Mouse (Mus musculus) forebrain, embryonic 16.5 days (tissue): Measurements from ENCODE around the gene Nufip1. TPM values are rescaled to one million over a fixed set of nuclear protein-coding genes. Genes with fewer than 3 reads are reported as not detected.

Experiments
- ATAC-seq: fragments of 200-750 bp; cut with Nextera tagmentation; 2 replicates; pipeline ENCODE4 v1.8.0; 2017; ENCODE audit warnings: mild to moderate bottlenecking, moderate library complexity
- H3K27ac ChIP-seq: fragments of 300-500 bp; sonication (generic); 2 replicates; pipeline ENCODE4 v1.5.1; 2014; ENCODE audit warnings: low read length, control low read depth
- H3K27me3 ChIP-seq: fragments of 300-500 bp; sonication (generic); replicated peaks from 2 replicates; pipeline ENCODE4 v1.6.1; 2014; ENCODE audit warnings: low read length; ENCODE audit not compliant: control insufficient read depth, insufficient read depth
- H3K36me3 ChIP-seq: fragments of 300-500 bp; sonication (generic); 2 replicates; pipeline ENCODE4 v1.6.1; 2014; ENCODE audit not compliant: control insufficient read depth, insufficient read depth
- H3K4me1 ChIP-seq: fragments of 300-500 bp; sonication (generic); replicated peaks from 2 replicates; pipeline ENCODE4 v1.6.1; 2014; ENCODE audit warnings: low read length; ENCODE audit not compliant: control insufficient read depth, insufficient read depth
- H3K4me2 ChIP-seq: fragments of 300-500 bp; sonication (generic); 2 replicates; pipeline ENCODE4 v1.6.1; 2014; ENCODE audit warnings: mild to moderate bottlenecking, low read length, control low read depth
- H3K4me3 ChIP-seq: fragments of 300-500 bp; sonication (generic); replicated peaks from 2 replicates; pipeline ENCODE4 v1.5.1; 2014; ENCODE audit warnings: mild to moderate bottlenecking, low read length, control low read depth
- H3K9ac ChIP-seq: fragments of 300-500 bp; sonication (generic); replicated peaks from 2 replicates; pipeline ENCODE4 v1.6.1; 2014; ENCODE audit warnings: low read depth, low read length, control low read depth
- H3K9me3 ChIP-seq: fragments of 300-500 bp; sonication (generic); 2 replicates; pipeline ENCODE4 v1.6.1; 2016; ENCODE audit warnings: low read length; ENCODE audit not compliant: control insufficient read depth
- WGBS: fragments of 180-500 bp; shearing (Covaris S2); extraction: QIAGEN DNeasy Blood & Tissue Kit; methylation state at CpG from one replicate; pipeline ENCODE4 v1.1.7; 2014; 5-methylcytosine and 5-hydroxymethylcytosine counted together
- polyA plus RNA-seq: library from polyadenylated mRNA; unstranded; fragments of >200 nt; fragmentation: Nextera tagmentation; extraction: Ambion mirVana; gene quantifications from 2 replicates; pipeline ENCODE4 v1.2.1, GENCODE M21; 2015

Nufip1 gene
- polyA plus RNA-seq, 1 experiment from 2014 or later, result 15.4 TPM

DNA sequence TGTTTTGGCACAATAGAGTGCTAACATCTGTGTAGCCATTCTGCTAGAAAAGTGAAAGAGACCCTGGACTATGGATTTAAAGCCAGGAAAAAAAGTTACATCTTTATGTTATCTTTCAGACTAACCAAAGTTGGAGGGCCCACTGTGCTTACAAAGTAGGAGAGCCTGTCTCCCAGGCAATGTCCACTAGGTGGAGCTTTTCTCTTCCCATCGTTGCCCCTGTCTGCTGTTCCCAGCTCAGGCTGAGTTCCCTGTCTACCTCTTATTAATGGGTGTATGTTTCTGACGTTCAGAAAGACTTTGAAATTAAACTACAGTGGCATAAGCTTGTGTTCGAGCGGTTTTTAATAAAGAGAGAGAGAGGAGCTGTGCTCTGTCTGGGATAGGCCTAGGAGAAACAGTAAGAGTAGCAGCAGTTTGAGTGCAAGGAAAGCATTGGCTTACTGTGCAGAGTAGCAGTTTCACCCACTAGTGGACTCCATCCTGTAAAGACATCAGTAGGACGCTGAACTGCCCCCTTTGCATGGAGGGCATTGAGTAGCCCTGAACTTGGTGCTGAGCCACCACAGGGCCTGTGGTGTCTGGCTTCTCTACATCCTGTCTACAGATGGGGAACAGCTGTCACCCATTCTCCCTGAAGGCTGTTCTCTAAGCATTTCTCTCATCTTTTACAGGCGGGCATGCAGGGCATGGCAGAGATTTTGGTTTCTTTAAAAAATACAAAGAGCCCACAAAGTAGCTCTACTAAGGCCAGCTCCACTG is 11.4 kb downstream of the Nufip1 start:
- Histone ChIP-seq H3K36me3 (peaks cover 19% of the 10 kb centered on the region), H3K4me1 (no peaks in the 10 kb centered on the region), H3K27me3 (no peaks in the 10 kb centered on the region), H3K4me2 (no peak overlapping the region), H3K9ac (no peak overlapping the region), H3K27ac (no peak overlapping the region), H3K4me3 (no peak overlapping the region), H3K9me3 (no peaks in the 10 kb centered on the region)
- ATAC-seq, result peak; percentile 74
- 60% methylated on average over 6 of the region's 6 CpGs for WGBS

DNA sequence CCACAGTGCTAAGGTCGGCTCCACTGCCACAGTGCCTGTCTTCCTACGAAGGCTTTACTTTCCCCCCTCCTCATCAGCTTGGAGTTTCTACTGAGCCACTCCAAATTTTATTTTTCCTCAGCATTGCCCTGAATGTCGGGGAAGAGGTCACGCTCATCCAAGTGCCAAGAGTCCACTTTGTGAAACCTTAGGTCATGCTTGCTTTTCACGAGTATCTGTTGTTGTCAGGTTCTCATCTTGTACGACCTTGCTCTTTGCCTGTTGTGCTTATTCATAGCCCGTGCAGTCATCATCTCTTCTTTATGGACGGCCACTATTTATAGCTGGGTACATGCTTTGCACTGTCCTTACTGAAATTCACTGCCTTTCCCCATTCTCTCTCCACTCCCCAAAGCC is 12.0 kb downstream of the Nufip1 start:
- no peaks in the 10 kb centered on the region for H3K27me3 ChIP-seq
- no peaks in the 10 kb centered on the region for H3K9me3 ChIP-seq
- WGBS, result 96% methylated on average over 8 of the region's 8 CpGs
- no peak overlapping the region for H3K4me3 ChIP-seq
- no peak overlapping the region for H3K4me2 ChIP-seq
- no peaks in the 10 kb centered on the region for H3K4me1 ChIP-seq
- H3K9ac ChIP-seq, result no peak overlapping the region
- peaks cover 23% of the 10 kb centered on the region for H3K36me3 ChIP-seq
- ATAC-seq, result no peak
- H3K27ac ChIP-seq, result no peak overlapping the region

DNA sequence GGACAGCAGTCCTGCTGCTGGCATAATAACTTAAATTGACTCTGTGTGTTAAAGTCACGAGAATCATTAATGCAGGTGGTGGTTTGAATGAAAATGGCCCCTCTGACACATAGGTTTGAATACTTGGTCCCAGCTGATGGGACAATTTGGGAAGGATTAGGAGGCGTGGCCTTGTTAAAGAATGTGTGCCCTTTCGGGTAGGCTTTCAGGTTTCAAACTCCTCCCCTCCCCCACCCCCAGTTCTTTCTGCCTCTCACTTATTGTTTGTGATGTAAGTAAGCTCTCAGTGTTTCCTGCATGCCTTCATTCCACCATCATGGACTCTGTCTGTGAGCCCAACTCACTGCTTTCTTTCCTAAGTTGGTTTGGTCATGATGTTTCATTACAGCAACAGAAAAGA is 16.6 kb downstream of the Nufip1 start:
- peaks cover 31% of the 10 kb centered on the region for H3K36me3 ChIP-seq
- H3K9me3 ChIP-seq, result no peaks in the 10 kb centered on the region
- H3K27ac ChIP-seq, result no peak overlapping the region
- no peaks in the 10 kb centered on the region for H3K4me1 ChIP-seq
- no peak overlapping the region for H3K4me3 ChIP-seq
- H3K4me2 ChIP-seq, result no peak overlapping the region
- 78% methylated on average over 3 of the region's 3 CpGs for WGBS
- H3K9ac ChIP-seq, result no peak overlapping the region
- no peak for ATAC-seq
- H3K27me3 ChIP-seq, result no peaks in the 10 kb centered on the region

DNA sequence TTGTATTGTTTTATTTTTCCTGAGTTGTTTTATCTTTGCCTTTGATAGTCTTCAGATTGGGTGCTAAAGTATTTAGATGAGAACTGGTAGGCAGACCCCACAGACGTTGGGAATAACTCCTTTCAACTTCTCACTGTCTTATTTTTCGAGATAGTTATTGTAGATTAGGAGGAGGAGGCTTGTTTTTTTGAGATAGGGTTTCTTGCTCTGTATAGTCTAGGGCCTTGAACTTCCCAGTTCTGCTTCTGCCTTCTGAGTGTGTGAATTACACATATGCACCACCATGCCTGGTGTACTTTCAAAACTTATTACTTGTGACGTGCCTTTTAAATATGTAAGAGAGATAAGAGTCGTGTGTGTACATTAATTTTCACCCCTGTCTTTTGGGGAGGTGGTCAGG is 17.5 kb downstream of the Nufip1 start:
- Histone ChIP-seq H3K27me3 (no peaks in the 10 kb centered on the region), H3K4me1 (no peaks in the 10 kb centered on the region), H3K27ac (no peak overlapping the region), H3K36me3 (peaks cover 39% of the 10 kb centered on the region), H3K4me2 (no peak overlapping the region), H3K9ac (no peak overlapping the region), H3K9me3 (no peaks in the 10 kb centered on the region), H3K4me3 (no peak overlapping the region)
- WGBS, result 89% methylated on average over 4 of the region's 4 CpGs
- ATAC-seq, result no peak

DNA sequence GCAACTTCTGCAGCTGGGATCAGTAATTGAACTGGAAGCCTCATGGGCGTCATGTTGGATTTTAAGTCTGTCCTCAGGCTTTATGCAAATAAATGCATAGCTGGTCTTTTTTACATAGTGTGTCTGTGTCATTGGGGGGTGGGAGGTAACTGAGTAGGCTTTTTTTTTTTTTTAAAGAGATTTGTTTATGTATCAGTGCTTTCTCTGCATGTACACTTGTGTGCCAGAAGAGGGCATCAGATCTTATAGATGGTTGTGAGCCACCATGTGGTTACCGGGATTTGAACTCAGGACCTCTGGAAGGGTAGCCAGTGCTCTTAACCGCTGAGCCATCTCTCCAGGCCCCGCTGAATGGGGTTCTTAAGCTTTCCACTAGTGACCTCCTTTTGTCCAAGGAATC is 24.3 kb downstream of the Nufip1 start:
- H3K9me3 ChIP-seq, result no peaks in the 10 kb centered on the region
- H3K36me3 ChIP-seq, result peaks cover 33% of the 10 kb centered on the region
- WGBS, result 94% methylated on average over 4 of the region's 4 CpGs
- no peak overlapping the region for H3K9ac ChIP-seq
- H3K27ac ChIP-seq, result no peak overlapping the region
- H3K4me1 ChIP-seq, result no peaks in the 10 kb centered on the region
- H3K27me3 ChIP-seq, result no peaks in the 10 kb centered on the region
- H3K4me3 ChIP-seq, result no peak overlapping the region
- H3K4me2 ChIP-seq, result no peak overlapping the region
- ATAC-seq, result no peak

DNA sequence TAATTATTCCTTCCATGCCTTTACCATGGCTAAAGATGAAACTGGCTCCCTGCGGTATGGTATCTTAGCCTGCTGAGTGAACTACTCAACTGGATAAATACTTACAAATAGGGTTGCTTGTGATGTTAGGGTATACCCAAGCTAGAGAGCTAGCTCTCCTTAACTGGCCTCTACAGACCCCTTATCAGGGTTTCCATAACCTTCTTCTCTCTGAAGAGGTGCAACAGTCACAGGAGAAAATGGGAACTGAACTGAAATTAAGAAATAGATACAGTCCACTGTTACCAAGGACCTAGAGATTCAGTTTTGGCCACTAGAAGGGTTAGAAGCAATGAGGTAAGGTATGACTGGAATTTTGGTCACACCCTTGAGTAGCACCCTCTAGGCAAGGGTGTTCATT is 34.6 kb downstream of the Nufip1 start:
- Histone ChIP-seq H3K27ac (no peak overlapping the region), H3K27me3 (no peaks in the 10 kb centered on the region), H3K36me3 (no peaks in the 10 kb centered on the region), H3K4me3 (no peak overlapping the region), H3K4me2 (no peak overlapping the region), H3K4me1 (peaks cover 5% of the 10 kb centered on the region), H3K9me3 (no peaks in the 10 kb centered on the region), H3K9ac (no peak overlapping the region)
- no peak for ATAC-seq
- 100% methylated on average over 1 of the region's 1 CpGs for WGBS

DNA sequence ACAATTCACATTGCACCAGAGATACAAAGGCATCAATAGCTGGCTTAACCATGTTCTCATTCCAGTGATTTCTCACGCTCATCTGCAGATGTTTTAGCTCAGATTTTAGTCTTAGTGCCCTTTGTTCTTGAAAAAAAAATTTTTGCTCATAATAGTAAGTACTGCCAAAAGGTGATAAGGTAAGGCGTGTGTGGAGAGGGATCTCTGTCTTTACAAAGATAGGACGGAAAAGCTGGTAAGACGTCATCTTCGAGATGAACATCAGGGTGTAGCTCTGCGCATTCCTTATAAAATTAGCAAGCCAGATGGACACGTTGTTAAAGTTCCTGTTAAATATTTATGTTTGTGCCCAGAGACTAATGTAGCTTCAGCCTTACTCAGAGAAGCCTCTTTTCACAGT is 35.2 kb downstream of the Nufip1 start:
- Histone ChIP-seq H3K4me2 (no peak overlapping the region), H3K9ac (no peak overlapping the region), H3K9me3 (no peaks in the 10 kb centered on the region), H3K4me1 (peaks cover 11% of the 10 kb centered on the region), H3K27me3 (no peaks in the 10 kb centered on the region), H3K4me3 (no peak overlapping the region), H3K36me3 (no peaks in the 10 kb centered on the region), H3K27ac (no peak overlapping the region)
- 58% methylated on average over 7 of the region's 7 CpGs for WGBS
- no peak for ATAC-seq

DNA sequence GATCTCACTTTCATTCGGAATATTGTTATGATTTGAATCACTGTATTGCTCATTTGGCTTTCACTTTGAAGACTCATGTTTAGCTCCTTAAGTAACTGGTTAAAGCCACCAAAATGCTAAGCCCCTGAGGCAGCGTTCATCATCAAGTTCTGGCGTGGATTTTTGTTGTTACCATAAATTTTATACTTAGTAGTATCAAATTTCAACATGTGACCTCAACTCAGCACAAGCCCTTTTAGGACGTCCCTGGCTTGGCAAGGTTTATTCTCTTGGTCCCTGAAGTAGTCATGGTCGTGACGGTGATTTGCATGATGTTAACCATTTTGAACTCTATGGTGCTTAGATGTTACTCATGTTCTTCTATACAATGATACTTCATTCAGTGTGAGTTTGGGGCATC is 36.4 kb downstream of the Nufip1 start:
- Histone ChIP-seq H3K27me3 (no peaks in the 10 kb centered on the region), H3K4me1 (peaks cover 19% of the 10 kb centered on the region), H3K9ac (no peak overlapping the region), H3K4me2 (no peak overlapping the region), H3K27ac (no peak overlapping the region), H3K4me3 (no peak overlapping the region), H3K36me3 (no peaks in the 10 kb centered on the region), H3K9me3 (no peaks in the 10 kb centered on the region)
- WGBS, result 85% methylated on average over 6 of the region's 6 CpGs
- ATAC-seq, result no peak

DNA sequence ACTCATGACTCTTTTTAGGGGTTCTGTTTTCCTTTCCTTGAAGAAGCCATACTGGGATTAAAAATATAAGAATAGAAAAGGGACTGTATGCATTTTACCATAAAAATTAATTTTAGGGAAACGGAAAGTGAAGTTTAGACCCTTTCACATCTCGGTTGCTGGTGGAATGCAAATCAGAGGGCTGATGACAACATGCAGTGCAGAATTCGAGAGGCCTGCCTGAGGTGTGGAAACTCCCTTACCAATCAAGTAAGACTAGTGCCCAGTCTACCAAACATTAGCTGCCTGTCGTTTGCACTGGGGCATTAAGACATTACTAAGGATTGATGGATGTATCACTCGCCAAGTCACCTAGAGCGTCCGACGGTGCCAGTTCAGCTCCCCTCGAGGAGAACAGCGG is 37.6 kb downstream of the Nufip1 start:
- WGBS, result 90% methylated on average over 10 of the region's 10 CpGs
- no peak for ATAC-seq
- Histone ChIP-seq H3K9ac (no peak overlapping the region), H3K27ac (no peak overlapping the region), H3K4me1 (peaks cover 23% of the 10 kb centered on the region), H3K9me3 (no peaks in the 10 kb centered on the region), H3K4me3 (no peak overlapping the region), H3K27me3 (no peaks in the 10 kb centered on the region), H3K4me2 (no peak overlapping the region), H3K36me3 (no peaks in the 10 kb centered on the region)
